Mouse (Mus musculus): ENCODE results near the gene Pir. TPM values are rescaled to one million over a fixed set of nuclear protein-coding genes. Genes with fewer than 3 reads are reported as not detected.

Gene Pir
- polyA plus RNA-seq, 1 experiment from 2014 or later: 11.2 TPM

- ATAC-seq (ENCODE audit: insufficient read depth, low FRiP score, low read depth): no peak
- Histone ChIP-seq H3K4me2 (no peak overlapping the region), H3K36me3 (no peaks in the 10 kb centered on the region), H3K4me3 (replicated peaks) (no peak overlapping the region), H3K4me1 (no peaks in the 10 kb centered on the region), H3K9ac (no peak overlapping the region), H3K27me3 (replicated peaks) (no peaks in the 10 kb centered on the region), H3K27ac (no peak overlapping the region), H3K9me3 (no peaks in the 10 kb centered on the region)
- 86% methylated on average over 4 of the region's 4 CpGs for WGBS
Measured at GRCm38 (mm10) chrX:164345359-164345938, 76.3 kb downstream of the Pir start.

- Histone ChIP-seq H3K27ac (no peak overlapping the region), H3K27me3 (replicated peaks) (no peaks in the 10 kb centered on the region), H3K9ac (no peak overlapping the region), H3K4me3 (replicated peaks) (no peak overlapping the region), H3K9me3 (no peaks in the 10 kb centered on the region), H3K4me1 (no peaks in the 10 kb centered on the region), H3K4me2 (no peak overlapping the region), H3K36me3 (no peaks in the 10 kb centered on the region)
- 74% methylated on average over 3 of the region's 3 CpGs for WGBS
- ATAC-seq (ENCODE audit: insufficient read depth, low FRiP score, low read depth): no peak
Measured at GRCm38 (mm10) chrX:164348937-164349336, 79.8 kb downstream of the Pir start.

- no peak for ATAC-seq (ENCODE audit: insufficient read depth, low FRiP score, low read depth)
- H3K9me3 ChIP-seq: no peaks in the 10 kb centered on the region
- H3K4me3 ChIP-seq (replicated peaks): no peak overlapping the region
- H3K4me2 ChIP-seq: no peak overlapping the region
- H3K36me3 ChIP-seq: no peaks in the 10 kb centered on the region
- H3K4me1 ChIP-seq: no peaks in the 10 kb centered on the region
- 86% methylated on average over 4 of the region's 4 CpGs for WGBS
- no peak overlapping the region for H3K27ac ChIP-seq
- no peak overlapping the region for H3K9ac ChIP-seq
- H3K27me3 ChIP-seq (replicated peaks): no peaks in the 10 kb centered on the region
Measured at GRCm38 (mm10) chrX:164365153-164365865, 96.1 kb downstream of the Pir start.

GRCm38 (mm10) chrX:164370576-164370975 is 101.4 kb downstream of the Pir start:
- no peak overlapping the region for H3K4me3 ChIP-seq (replicated peaks)
- H3K27me3 ChIP-seq (replicated peaks): no peaks in the 10 kb centered on the region
- H3K9me3 ChIP-seq: no peaks in the 10 kb centered on the region
- WGBS: 64% methylated on average over 3 of the region's 3 CpGs
- no peaks in the 10 kb centered on the region for H3K4me1 ChIP-seq
- ATAC-seq (ENCODE audit: insufficient read depth, low FRiP score, low read depth): no peak
- no peaks in the 10 kb centered on the region for H3K36me3 ChIP-seq
- H3K27ac ChIP-seq: no peak overlapping the region
- H3K4me2 ChIP-seq: no peak overlapping the region
- H3K9ac ChIP-seq: no peak overlapping the region

- H3K4me2 ChIP-seq: no peak within 1 kb of the TSS
- no peak within 1 kb of the TSS for H3K4me3 ChIP-seq (replicated peaks)
- 17% methylated on average over 3 of the region's 3 CpGs for WGBS
- ATAC-seq (ENCODE audit: insufficient read depth, low FRiP score, low read depth): no peak
- H3K9me3 ChIP-seq: no peaks in the 10 kb centered on the region
- H3K27me3 ChIP-seq (replicated peaks): no peaks in the 10 kb centered on the region
- peak within 1 kb of the TSS; percentile 21; the same call in 1 of the 2 replicates for H3K27ac ChIP-seq
- no peaks in the 10 kb centered on the region for H3K36me3 ChIP-seq
- H3K4me1 ChIP-seq: no peaks in the 10 kb centered on the region
- no peak within 1 kb of the TSS for H3K9ac ChIP-seq
Measured at GRCm38 (mm10) chrX:164373081-164373480, 103.9 kb downstream of the Pir start, which contains the start of gene Vegfd. Vegfd (plus strand) TSS chrX:164373378.

GRCm38 (mm10) chrX:164374586-164374985 is 105.4 kb downstream of the Pir start:
- Histone ChIP-seq H3K4me2 (no peak overlapping the region), H3K4me3 (replicated peaks) (no peak overlapping the region), H3K9ac (no peak overlapping the region), H3K9me3 (no peaks in the 10 kb centered on the region), H3K27ac (no peak overlapping the region), H3K4me1 (no peaks in the 10 kb centered on the region), H3K36me3 (no peaks in the 10 kb centered on the region), H3K27me3 (replicated peaks) (no peaks in the 10 kb centered on the region)
- WGBS: 51% methylated on average over 5 of the region's 5 CpGs
- ATAC-seq (ENCODE audit: insufficient read depth, low FRiP score, low read depth): no peak

- Histone ChIP-seq H3K4me2 (no peak overlapping the region), H3K36me3 (no peaks in the 10 kb centered on the region), H3K9me3 (no peaks in the 10 kb centered on the region), H3K27me3 (replicated peaks) (no peaks in the 10 kb centered on the region), H3K4me1 (no peaks in the 10 kb centered on the region), H3K4me3 (replicated peaks) (no peak overlapping the region), H3K27ac (no peak overlapping the region), H3K9ac (no peak overlapping the region)
- ATAC-seq (ENCODE audit: insufficient read depth, low FRiP score, low read depth): no peak
- 68% methylated on average over 4 of the region's 4 CpGs for WGBS
Measured at GRCm38 (mm10) chrX:164379721-164380120, 110.5 kb downstream of the Pir start.

- H3K27me3 ChIP-seq (replicated peaks): no peaks in the 10 kb centered on the region
- H3K36me3 ChIP-seq: no peaks in the 10 kb centered on the region
- 17% methylated on average over 31 of the region's 33 CpGs for WGBS
- H3K4me2 ChIP-seq: peak overlapping the region; percentile 64
- H3K9me3 ChIP-seq: no peaks in the 10 kb centered on the region
- no peak overlapping the region for H3K9ac ChIP-seq
- ATAC-seq (ENCODE audit: insufficient read depth, low FRiP score, low read depth): peak; percentile 95
- peak overlapping the region; percentile 35 for H3K4me3 ChIP-seq (replicated peaks)
- H3K27ac ChIP-seq: no peak overlapping the region
- H3K4me1 ChIP-seq: no peaks in the 10 kb centered on the region
Measured at GRCm38 (mm10) chrX:164381618-164382408, 112.6 kb downstream of the Pir start.

- no peak overlapping the region for H3K4me3 ChIP-seq (replicated peaks)
- no peaks in the 10 kb centered on the region for H3K4me1 ChIP-seq
- no peaks in the 10 kb centered on the region for H3K27me3 ChIP-seq (replicated peaks)
- H3K9ac ChIP-seq: no peak overlapping the region
- 77% methylated on average over 4 of the region's 4 CpGs for WGBS
- H3K36me3 ChIP-seq: no peaks in the 10 kb centered on the region
- H3K4me2 ChIP-seq: no peak overlapping the region
- ATAC-seq (ENCODE audit: insufficient read depth, low FRiP score, low read depth): no peak
- no peaks in the 10 kb centered on the region for H3K9me3 ChIP-seq
- no peak overlapping the region for H3K27ac ChIP-seq
Measured at GRCm38 (mm10) chrX:164394091-164394490, 124.9 kb downstream of the Pir start.

GRCm38 (mm10) chrX:164398456-164398855 is 129.3 kb downstream of the Pir start:
- H3K4me2 ChIP-seq: no peak overlapping the region
- ATAC-seq (ENCODE audit: insufficient read depth, low FRiP score, low read depth): no peak; the same call in 1 of the 2 replicates
- H3K9ac ChIP-seq: no peak overlapping the region
- H3K4me3 ChIP-seq (replicated peaks): no peak overlapping the region
- H3K9me3 ChIP-seq: no peaks in the 10 kb centered on the region
- H3K4me1 ChIP-seq: no peaks in the 10 kb centered on the region
- no peaks in the 10 kb centered on the region for H3K36me3 ChIP-seq
- 56% methylated on average over 3 of the region's 3 CpGs for WGBS
- no peaks in the 10 kb centered on the region for H3K27me3 ChIP-seq (replicated peaks)
- H3K27ac ChIP-seq: no peak overlapping the region

GRCm38 (mm10) chrX:164405080-164405649 is 136.0 kb downstream of the Pir start:
- no peak overlapping the region for H3K4me3 ChIP-seq (replicated peaks)
- no peak for ATAC-seq (ENCODE audit: insufficient read depth, low FRiP score, low read depth)
- no peak overlapping the region for H3K4me2 ChIP-seq
- no peaks in the 10 kb centered on the region for H3K4me1 ChIP-seq
- H3K9ac ChIP-seq: no peak overlapping the region
- no peak overlapping the region for H3K27ac ChIP-seq
- no peaks in the 10 kb centered on the region for H3K27me3 ChIP-seq (replicated peaks)
- H3K36me3 ChIP-seq: no peaks in the 10 kb centered on the region
- no peaks in the 10 kb centered on the region for H3K9me3 ChIP-seq
